Mouse (Mus musculus): Measurements from ENCODE around the gene Lamb1. TPM values are rescaled to one million over a fixed set of nuclear protein-coding genes. Genes with fewer than 3 reads are reported as not detected.

Lamb1 gene
- total RNA-seq, 2 experiments from 2014 or later, result 1.1 TPM; not detected in 1

GRCm38 (mm10) chr12:31248165-31248564 is 16.9 kb upstream of the Lamb1 start:
- ATAC-seq (replicated peaks; ENCODE audit: low FRiP score, poor library complexity, severe bottlenecking), result no peak

DNA sequence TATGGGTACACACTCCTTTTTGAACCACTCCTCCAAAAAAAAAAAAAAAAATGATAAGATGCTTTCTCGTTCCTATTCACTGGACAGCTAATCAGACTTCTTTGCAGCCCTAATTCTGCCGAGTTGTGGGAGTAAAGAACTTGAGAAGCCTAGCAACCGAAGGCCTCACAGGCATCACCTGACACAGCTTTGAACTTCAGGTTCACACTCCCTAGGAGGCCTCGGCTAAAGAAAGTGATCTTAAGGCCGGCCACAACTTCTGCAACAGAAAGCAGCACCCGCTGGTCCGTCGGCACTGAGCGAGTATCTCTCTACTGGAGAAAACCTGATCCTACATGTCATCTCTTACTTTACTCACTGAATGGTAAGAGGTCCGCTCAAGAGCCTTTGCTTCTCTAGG is 16.4 kb upstream of the Lamb1 start:
- no peak for ATAC-seq (replicated peaks; ENCODE audit: low FRiP score, poor library complexity, severe bottlenecking)

- ATAC-seq (replicated peaks; ENCODE audit: low FRiP score, poor library complexity, severe bottlenecking), result no peak
Observed at GRCm38 (mm10) chr12:31252259-31252658, 12.8 kb upstream of the Lamb1 start.

DNA sequence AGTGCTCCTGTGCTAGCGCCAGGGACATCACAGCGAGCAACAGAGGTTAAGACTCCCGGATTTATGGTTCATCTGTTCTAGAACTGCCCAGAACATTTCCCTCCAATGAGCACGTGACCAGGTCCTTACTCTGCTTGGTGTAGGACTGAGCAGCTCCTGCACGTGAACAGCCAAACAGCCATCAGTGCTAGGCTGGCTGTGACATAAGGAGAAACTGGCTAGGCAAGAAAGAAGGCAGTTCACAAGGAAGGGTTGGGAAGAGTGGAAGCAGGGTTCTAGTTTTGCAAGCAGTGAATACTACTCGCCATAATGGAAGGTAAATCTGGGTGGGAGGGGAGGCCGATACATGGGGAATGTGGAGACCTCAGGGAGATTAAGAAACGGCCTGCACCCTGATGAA is 10.1 kb upstream of the Lamb1 start:
- no peak for ATAC-seq (replicated peaks; ENCODE audit: low FRiP score, poor library complexity, severe bottlenecking)

- ATAC-seq (replicated peaks; ENCODE audit: low FRiP score, poor library complexity, severe bottlenecking), result no peak
Observed at GRCm38 (mm10) chr12:31256121-31256903, 8.7 kb upstream of the Lamb1 start.

GRCm38 (mm10) chr12:31261882-31262281 is 3.2 kb upstream of the Lamb1 start:
- ATAC-seq (replicated peaks; ENCODE audit: low FRiP score, poor library complexity, severe bottlenecking), result no peak

GRCm38 (mm10) chr12:31263921-31264320 is 1.1 kb upstream of the Lamb1 start:
- no peak for ATAC-seq (replicated peaks; ENCODE audit: low FRiP score, poor library complexity, severe bottlenecking)

DNA sequence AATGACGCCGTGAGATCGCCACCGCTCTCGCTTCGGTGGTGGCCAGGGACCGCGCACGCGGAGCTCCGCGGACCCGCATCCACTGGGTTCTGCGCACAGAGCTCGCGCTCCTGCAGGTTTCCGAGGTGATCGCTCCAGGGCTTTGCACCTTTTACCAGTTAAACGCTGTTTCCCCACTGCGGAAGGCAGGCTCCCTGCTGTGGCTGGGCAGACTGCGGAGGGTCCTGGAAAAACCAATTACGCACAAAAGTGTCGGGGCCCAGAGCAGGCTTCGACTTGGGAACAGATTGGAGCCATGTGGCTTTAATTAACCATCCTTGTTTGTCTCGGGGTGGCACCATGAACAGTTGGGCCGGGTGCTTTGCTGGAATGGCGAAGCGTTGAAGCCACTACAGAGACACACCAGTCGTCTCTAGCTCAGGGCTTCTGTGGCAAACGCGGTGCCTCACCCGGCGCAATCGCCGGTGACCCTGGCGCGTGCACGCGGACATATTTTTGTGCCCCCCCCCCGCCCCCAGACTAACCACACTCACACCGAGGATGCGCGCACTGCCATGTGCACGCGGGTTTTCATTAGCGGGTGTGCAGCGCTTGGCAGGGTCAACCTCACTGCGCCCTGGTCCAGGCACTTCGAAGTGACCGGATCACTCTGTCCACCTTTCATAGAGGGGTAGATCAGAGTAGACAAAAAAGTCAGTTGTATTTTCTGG is 843 bp downstream of the Lamb1 start:
- ATAC-seq (replicated peaks; ENCODE audit: low FRiP score, poor library complexity, severe bottlenecking), result no peak

- no peak for ATAC-seq (replicated peaks; ENCODE audit: low FRiP score, poor library complexity, severe bottlenecking)
Observed at GRCm38 (mm10) chr12:31266686-31267085, 1.7 kb downstream of the Lamb1 start.

GRCm38 (mm10) chr12:31267363-31267762 is 2.3 kb downstream of the Lamb1 start:
- no peak for ATAC-seq (replicated peaks; ENCODE audit: low FRiP score, poor library complexity, severe bottlenecking)

- no peak for ATAC-seq (replicated peaks; ENCODE audit: low FRiP score, poor library complexity, severe bottlenecking)
Observed at GRCm38 (mm10) chr12:31268315-31268714, 3.3 kb downstream of the Lamb1 start.

DNA sequence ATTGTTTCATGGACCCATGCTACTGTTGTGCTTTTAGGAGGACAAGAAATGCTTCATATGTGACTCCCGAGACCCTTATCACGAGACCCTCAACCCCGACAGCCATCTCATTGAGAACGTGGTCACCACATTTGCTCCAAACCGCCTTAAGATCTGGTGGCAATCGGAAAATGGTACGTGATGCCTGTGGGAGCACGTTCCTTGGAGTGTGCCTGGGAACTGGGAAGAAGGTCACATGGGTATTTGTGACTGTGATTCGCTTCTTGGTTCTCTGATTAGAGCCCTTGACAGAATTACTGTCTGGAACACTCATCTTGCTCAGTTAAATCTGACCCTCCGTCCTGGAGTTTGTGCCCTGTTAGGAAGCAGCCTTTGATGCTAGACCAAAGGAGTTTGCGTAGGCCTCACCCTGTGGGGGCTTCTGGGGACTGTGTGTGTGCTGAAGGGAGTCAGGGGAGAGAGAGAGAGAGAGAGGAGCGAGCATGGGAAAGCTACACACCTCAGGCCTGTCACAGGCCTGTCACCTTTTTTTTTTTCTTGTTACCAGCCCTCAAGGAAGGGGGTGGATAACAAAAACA is 4.1 kb downstream of the Lamb1 start:
- ATAC-seq (replicated peaks; ENCODE audit: low FRiP score, poor library complexity, severe bottlenecking), result no peak

DNA sequence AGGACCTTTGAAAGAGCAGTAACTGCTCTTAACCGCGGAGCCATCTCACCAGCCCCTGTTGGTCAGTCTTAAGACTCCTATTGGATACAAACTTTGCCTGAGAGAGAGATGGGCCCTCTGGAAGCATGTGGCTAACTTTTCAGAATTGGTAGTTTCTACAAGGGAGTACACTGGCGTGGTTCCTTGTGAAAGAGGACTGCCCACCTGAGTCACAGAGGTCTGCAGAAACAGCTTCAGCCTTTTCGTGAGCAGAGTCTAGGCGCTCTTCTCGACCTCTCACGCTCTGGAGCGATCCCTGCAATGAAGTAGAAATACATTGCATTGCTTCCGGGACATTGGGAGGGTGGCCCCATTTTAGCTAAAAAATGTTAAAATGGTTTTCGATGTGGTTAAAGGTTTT is 5.3 kb downstream of the Lamb1 start:
- ATAC-seq (replicated peaks; ENCODE audit: low FRiP score, poor library complexity, severe bottlenecking), result no peak

DNA sequence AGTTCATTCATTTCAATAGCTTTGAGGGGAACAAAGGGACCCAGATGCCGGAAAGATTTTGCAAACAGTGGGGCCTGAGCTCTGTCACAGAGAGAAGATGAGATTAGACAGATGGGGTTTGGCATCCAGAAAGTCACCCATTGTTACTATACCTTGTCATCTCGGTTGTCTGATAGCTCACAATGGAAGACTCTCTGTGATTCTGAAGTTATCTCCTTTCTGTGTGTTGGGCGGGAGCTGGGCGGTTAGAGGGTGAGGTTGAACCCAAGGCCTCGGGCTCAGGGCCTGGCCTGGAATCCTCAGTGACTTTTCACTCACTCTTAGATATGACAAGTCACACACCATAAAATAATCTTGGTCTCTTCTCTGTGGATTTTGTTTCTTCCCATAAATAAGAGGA is 5.7 kb downstream of the Lamb1 start:
- no peak for ATAC-seq (replicated peaks; ENCODE audit: low FRiP score, poor library complexity, severe bottlenecking)

DNA sequence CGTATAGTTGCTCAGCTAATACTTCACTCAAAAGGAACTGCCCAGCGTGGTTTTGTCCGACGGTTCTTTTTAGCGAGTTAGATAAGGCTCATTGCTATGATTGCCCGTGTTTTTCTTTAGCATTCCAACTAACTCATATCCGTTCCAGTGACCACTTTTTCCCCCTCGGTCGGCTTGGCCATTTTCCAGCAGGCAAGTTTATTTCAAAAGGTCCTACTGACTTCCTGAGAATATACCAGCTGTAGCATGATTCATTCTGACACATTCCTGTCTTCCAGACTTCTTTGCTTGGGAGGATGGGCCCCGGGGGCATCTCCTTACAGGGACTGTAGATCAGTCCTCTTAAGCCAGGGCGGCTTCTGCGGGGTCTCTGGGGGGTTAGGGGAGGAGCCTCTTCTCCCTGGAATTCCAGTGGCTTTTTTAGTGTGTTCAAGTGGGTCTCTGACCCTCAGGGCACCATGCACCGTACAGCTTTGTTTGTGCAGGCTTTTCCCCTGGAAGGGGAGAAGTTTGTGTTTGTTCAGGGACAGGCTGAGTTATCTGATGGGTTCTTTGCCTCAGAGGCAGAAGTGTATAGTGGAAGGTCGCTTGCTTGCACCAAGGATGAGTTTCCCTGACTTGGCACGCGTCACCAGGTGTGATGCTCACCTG is 6.5 kb downstream of the Lamb1 start:
- ATAC-seq (replicated peaks; ENCODE audit: low FRiP score, poor library complexity, severe bottlenecking), result no peak

DNA sequence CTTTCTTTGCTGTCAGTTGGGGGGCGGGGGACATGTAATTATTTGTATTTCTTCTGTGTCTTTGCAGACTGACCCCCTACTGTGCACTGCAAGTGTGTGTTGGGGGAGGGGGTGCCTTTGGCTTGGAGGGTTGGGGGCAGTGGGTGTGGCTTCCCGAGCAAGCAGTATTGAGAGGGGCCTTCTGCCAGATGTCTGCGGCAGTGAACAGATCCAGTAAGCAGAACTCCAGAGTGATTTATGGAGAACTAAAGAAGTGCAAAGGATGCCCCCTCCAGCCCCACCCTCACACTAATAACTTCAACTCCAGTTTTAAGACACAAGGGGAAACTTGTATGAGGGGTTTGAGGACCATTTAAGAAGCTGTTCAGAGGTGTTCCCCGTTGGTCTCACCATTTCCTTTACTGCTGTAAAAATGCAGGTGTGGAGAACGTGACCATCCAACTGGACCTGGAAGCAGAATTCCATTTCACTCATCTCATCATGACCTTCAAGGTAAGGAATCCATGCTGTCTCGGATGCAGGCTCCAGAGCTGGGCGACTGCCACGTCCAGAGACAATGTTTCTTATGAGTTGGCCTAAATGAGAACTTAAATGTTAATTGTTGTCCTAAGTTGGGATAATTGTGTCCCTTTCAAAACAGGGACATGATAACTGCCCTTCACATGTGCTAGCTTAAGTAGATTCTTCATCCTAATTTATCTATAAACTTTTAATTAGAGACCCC is 7.1 kb downstream of the Lamb1 start:
- ATAC-seq (replicated peaks; ENCODE audit: low FRiP score, poor library complexity, severe bottlenecking), result no peak

DNA sequence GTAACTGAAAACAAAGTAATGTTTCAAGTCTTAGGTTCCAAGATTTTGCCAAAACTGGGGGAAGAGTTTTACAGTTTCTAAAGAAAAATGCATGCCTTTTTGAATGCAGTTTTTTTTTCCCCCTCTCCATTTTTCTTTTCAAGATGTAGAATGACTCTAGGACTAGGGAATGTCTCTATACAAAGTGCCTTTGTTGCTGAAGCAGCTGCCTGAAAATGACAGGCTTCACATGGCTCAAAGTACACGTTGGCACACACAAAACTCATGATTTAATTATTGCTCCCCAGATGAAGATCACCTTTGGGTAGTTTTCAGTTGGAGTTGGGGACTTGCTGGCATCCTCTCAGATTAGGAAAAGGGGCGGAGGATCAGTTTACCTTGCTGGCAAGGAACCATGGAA is 7.8 kb downstream of the Lamb1 start:
- no peak for ATAC-seq (replicated peaks; ENCODE audit: low FRiP score, poor library complexity, severe bottlenecking)

GRCm38 (mm10) chr12:31273646-31274045 is 8.6 kb downstream of the Lamb1 start:
- ATAC-seq (replicated peaks; ENCODE audit: low FRiP score, poor library complexity, severe bottlenecking), result no peak

- no peak for ATAC-seq (replicated peaks; ENCODE audit: low FRiP score, poor library complexity, severe bottlenecking)
Observed at GRCm38 (mm10) chr12:31275411-31275810, 10.4 kb downstream of the Lamb1 start.

DNA sequence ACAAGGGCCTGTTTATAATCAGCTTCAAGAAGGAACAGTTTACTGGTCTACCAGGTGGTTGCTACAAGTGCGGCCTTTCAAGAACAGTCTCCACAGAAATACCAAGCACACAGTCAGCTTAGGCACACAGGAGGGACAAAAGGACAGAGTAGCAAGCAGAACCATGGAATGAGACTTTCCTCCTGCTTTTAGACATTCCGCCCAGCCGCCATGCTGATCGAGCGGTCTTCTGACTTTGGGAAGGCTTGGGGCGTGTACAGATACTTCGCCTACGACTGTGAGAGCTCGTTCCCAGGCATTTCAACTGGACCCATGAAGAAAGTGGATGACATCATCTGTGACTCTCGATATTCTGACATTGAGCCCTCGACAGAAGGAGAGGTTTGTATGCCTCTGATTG is 13.2 kb downstream of the Lamb1 start:
- ATAC-seq (replicated peaks; ENCODE audit: low FRiP score, poor library complexity, severe bottlenecking), result no peak

Data from erythroid progenitor cell, adult 5-6 weeks (primary cell).